In genomic region chr8:26351643-26352540, GRCm38 (mm10) we compare ENCODE assay signal across 8 mouse cellular contexts.
DNase-seq lines count a peak whose midpoint lies in the region; ATAC-seq and TF ChIP-seq lines count a peak whose summit lies in the region.

No protein-coding gene starts in this region.

- H3K36me3 ChIP-seq in spleen, adult 2 months (ENCODE audit: control insufficient read depth, insufficient read depth, low read length) = no peaks in the 10 kb centered on the region
- H3K36me3 ChIP-seq in heart, embryonic 14.5 days (ENCODE audit: control insufficient read depth, insufficient read depth, low read length) = no peaks in the 10 kb centered on the region
- no peaks in the 10 kb centered on the region for H3K36me3 ChIP-seq in lung, embryonic 14.5 days (ENCODE audit: insufficient read depth)

- no peaks in the 10 kb centered on the region for H3K4me1 ChIP-seq in spleen, adult 2 months (ENCODE audit: control insufficient read depth, insufficient read depth, insufficient read length)
- peaks cover 15 to 17% of the 10 kb centered on the region in 2 experiments; a peak in 3 of 4 replicates for H3K4me1 ChIP-seq in heart, embryonic 14.5 days (ENCODE audit: control insufficient read depth in 2 of 2, insufficient read depth in 2 of 2, low read length in 2 of 2)
- peaks cover 13% of the 10 kb centered on the region for H3K4me1 ChIP-seq in lung, embryonic 14.5 days (ENCODE audit: insufficient read depth)

- no peak for DNase-seq in spleen, adult 2 months (ENCODE audit: low read depth in 1 of 2, low spot score in 2 of 2)
- no peak for DNase-seq in spleen, postnatal 14 days (ENCODE audit: low spot score in 2 of 2)
- peak; percentile 40 for DNase-seq in fibroblast of lung, adult 2 months (ENCODE audit: low read depth)
- peak; percentile 81 for DNase-seq in kidney, postnatal 10 days
- peak; percentile 89 for DNase-seq in lung, embryonic 14.5 days
- peak; percentile 24 to 26 for DNase-seq in right cerebral cortex, postnatal 10 days (ENCODE audit: low spot score in 2 of 2)
- DNase-seq in thymus, postnatal 10 days (ENCODE audit: low spot score in 2 of 2) = no peak

- H3K4me2 ChIP-seq in heart, embryonic 14.5 days (ENCODE audit: low read length) = peak overlapping the region; percentile 71
- peak overlapping the region; percentile 67 for H3K4me2 ChIP-seq in lung, embryonic 14.5 days

- no peaks in the 10 kb centered on the region for H3K27me3 ChIP-seq in spleen, adult 2 months (ENCODE audit: control insufficient read depth, insufficient read depth, low read length)
- no peaks in the 10 kb centered on the region for H3K27me3 ChIP-seq in heart, embryonic 14.5 days (ENCODE audit: control insufficient read depth, insufficient read depth, low read length)
- H3K27me3 ChIP-seq in lung, embryonic 14.5 days (ENCODE audit: insufficient read depth, low read length) = no peaks in the 10 kb centered on the region

- no peak for TF ChIP-seq POLR2A in spleen, adult 2 months (IDR thresholded peaks at IDR 0.05; ENCODE audit: low read depth, low read length)

- ATAC-seq in heart, embryonic 14.5 days (ENCODE audit: insufficient number of reproducible peaks, insufficient read depth, low FRiP score, low read depth) = peak; percentile 80
- ATAC-seq in lung, embryonic 14.5 days (ENCODE audit: insufficient read depth) = peak; percentile 91

- TF ChIP-seq CTCF in spleen, adult 2 months (IDR thresholded peaks at IDR 0.05; ENCODE audit: extremely low read depth, insufficient read depth, insufficient read length, insufficient replicate concordance) = no peak
- TF ChIP-seq CTCF in lung, embryonic 14.5 days (IDR thresholded peaks at IDR 0.05; ENCODE audit: low read depth) = no peak

- no peak overlapping the region for H3K4me3 ChIP-seq in spleen, adult 2 months (ENCODE audit: extremely low read depth, insufficient read depth, insufficient read length)
- H3K4me3 ChIP-seq in heart, embryonic 14.5 days (ENCODE audit: control insufficient read depth in 1 of 2, insufficient read depth in 1 of 2, low read depth in 1 of 2, low read length in 2 of 2) = peak overlapping the region; percentile 35 to 41
- H3K4me3 ChIP-seq in lung, embryonic 14.5 days (ENCODE audit: low read depth, low read length) = peak overlapping the region; percentile 23; the same call in 1 of the 2 replicates

- peak overlapping the region; percentile 63 for H3K9ac ChIP-seq in heart, embryonic 14.5 days (ENCODE audit: low read length)
- H3K9ac ChIP-seq in lung, embryonic 14.5 days = no peak overlapping the region; the same call in 1 of the 2 replicates

- H3K27ac ChIP-seq in spleen, adult 2 months (ENCODE audit: insufficient read depth, low read length) = peak overlapping the region; percentile 43
- H3K27ac ChIP-seq in heart, embryonic 14.5 days (replicated peaks in 1 of 2; ENCODE audit: control insufficient read depth in 1 of 2, insufficient read depth in 1 of 2, low read depth in 2 of 2, low read length in 2 of 2) = peak overlapping the region; percentile 90 to 91
- peak overlapping the region; percentile 93 for H3K27ac ChIP-seq in lung, embryonic 14.5 days (ENCODE audit: low read depth)

- H3K9me3 ChIP-seq in heart, embryonic 14.5 days (ENCODE audit: control insufficient read depth, low read length) = no peaks in the 10 kb centered on the region
- no peaks in the 10 kb centered on the region for H3K9me3 ChIP-seq in lung, embryonic 14.5 days (ENCODE audit: low read depth, low read length)

- 57% methylated on average over 21 of the region's 21 CpGs for WGBS in spleen, adult 2 months
- WGBS in heart, embryonic 14.5 days = 28% methylated on average over 21 of the region's 21 CpGs
- 18% methylated on average over 21 of the region's 21 CpGs for WGBS in lung, embryonic 14.5 days

Comparison
In these comparisons a context has a peak if more than half of its experiments do, and no peak if none do; other contexts are left out.
1. DNase-seq: peak in fibroblast of lung, adult 2 months (single experiment), kidney, postnatal 10 days (single experiment), lung, embryonic 14.5 days (single experiment) and right cerebral cortex, postnatal 10 days (2 of 2); none in spleen, adult 2 months (0 of 2), spleen, postnatal 14 days (0 of 2) and thymus, postnatal 10 days (0 of 2).
2. H3K27ac ChIP-seq: peak in every context shown above with its lines; median percentile 93 in lung, embryonic 14.5 days; 90 in heart, embryonic 14.5 days; 43 in spleen, adult 2 months.